Mouse (Mus musculus) skeletal muscle tissue, adult 2 months (tissue): Measurements from ENCODE around the gene Amigo1.
A peak's percentile ranks its signal among the peaks of the same experiment; 100 is the strongest.

Source experiments
- DNase-seq: peaks from one replicate; pipeline ENCODE4 v3.0.0-alpha.2; 2012; ENCODE audit warnings: low read depth, low spot score

Amigo1 gene

GRCm38 (mm10) chr3:108180514-108180913 lies 5.6 kb upstream of the Amigo1 start:
- DNase-seq = no peak

GRCm38 (mm10) chr3:108184742-108185141 lies 1.4 kb upstream of the Amigo1 start:
- DNase-seq = no peak

GRCm38 (mm10) chr3:108185460-108186097 lies 556 bp upstream of the Amigo1 start:
- no peak for DNase-seq

- DNase-seq = no peak
These were observed 1.1 kb downstream of the Amigo1 start for GRCm38 (mm10) chr3:108187111-108187795.

- DNase-seq = no peak
These were observed 2.8 kb downstream of the Amigo1 start for GRCm38 (mm10) chr3:108188716-108189490.

- no peak for DNase-seq
These were observed 3.8 kb downstream of the Amigo1 start for GRCm38 (mm10) chr3:108189897-108190296.

- no peak for DNase-seq
These were observed 7.6 kb downstream of the Amigo1 start for GRCm38 (mm10) chr3:108193686-108194085.

- DNase-seq = no peak
These were observed 9.2 kb downstream of the Amigo1 start for GRCm38 (mm10) chr3:108195287-108195686.

- DNase-seq = no peak
These were observed 9.9 kb downstream of the Amigo1 start for GRCm38 (mm10) chr3:108195941-108196590.

GRCm38 (mm10) chr3:108197066-108197497 lies 10.9 kb downstream of the Amigo1 start:
- no peak for DNase-seq

- no peak for DNase-seq
These were observed 13.1 kb downstream of the Amigo1 start for GRCm38 (mm10) chr3:108199231-108199630.

GRCm38 (mm10) chr3:108200329-108201323 lies 14.5 kb downstream of the Amigo1 start, which contains the start of gene Cyb561d1:
TSS of gene Cyb561d1 (minus strand) at chr3:108201212.
- peak; percentile 84 for DNase-seq

GRCm38 (mm10) chr3:108202506-108202905 lies 16.4 kb downstream of the Amigo1 start:
- DNase-seq = no peak

- DNase-seq = no peak
These were observed 17.1 kb downstream of the Amigo1 start for GRCm38 (mm10) chr3:108203212-108203611.

- no peak for DNase-seq
These were observed 17.6 kb downstream of the Amigo1 start for GRCm38 (mm10) chr3:108203621-108204325.

- no peak for DNase-seq
These were observed 18.3 kb downstream of the Amigo1 start for GRCm38 (mm10) chr3:108204470-108204869.

GRCm38 (mm10) chr3:108205601-108206000 lies 19.5 kb downstream of the Amigo1 start:
- DNase-seq = no peak

GRCm38 (mm10) chr3:108206731-108207375 lies 20.7 kb downstream of the Amigo1 start:
- no peak for DNase-seq

GRCm38 (mm10) chr3:108209001-108209400 lies 22.9 kb downstream of the Amigo1 start:
- no peak for DNase-seq
